Comparison of ENCODE assay signal across 10 mouse cellular contexts in genomic region chr19:47276730-47277129, GRCm38 (mm10).
DNase-seq lines count a peak whose midpoint lies in the region; ATAC-seq lines count a peak whose summit lies in the region.
"Had no signal": no experiment of that assay in that cellular context is flagged by ENCODE, and none has a peak within 500 bp of the region (broad histone marks: within the 10 kb centered on the region; RNA-seq: fewer than 3 reads in every experiment).

No protein-coding gene starts in this region.

- H3K9ac ChIP-seq in heart, embryonic 13.5 days: no peak overlapping the region
- H3K9ac ChIP-seq in hindbrain, embryonic 11.5 days (ENCODE audit: low read depth, low read length): no peak overlapping the region

- peak overlapping the region; percentile 37 for H3K27ac ChIP-seq in heart, embryonic 13.5 days (replicated peaks)
- H3K27ac ChIP-seq in hindbrain, embryonic 11.5 days (ENCODE audit: low read depth, low read length): no peak overlapping the region

- peaks cover 92% of the 10 kb centered on the region for H3K36me3 ChIP-seq in heart, embryonic 13.5 days
- H3K36me3 ChIP-seq in hindbrain, embryonic 11.5 days (ENCODE audit: control insufficient read depth, insufficient read depth, low read length): no peaks in the 10 kb centered on the region

- no peak overlapping the region for H3K4me2 ChIP-seq in heart, embryonic 13.5 days
- H3K4me2 ChIP-seq in hindbrain, embryonic 11.5 days (replicated peaks; ENCODE audit: low read depth, low read length): no peak overlapping the region

- WGBS in heart, embryonic 13.5 days: 66% methylated on average over 6 of the region's 6 CpGs
- 91% methylated on average over 6 of the region's 6 CpGs for WGBS in hindbrain, embryonic 11.5 days

- peak; percentile 74 for DNase-seq in layer of hippocampus, adult 11-12 months (ENCODE audit: low spot score)
- no peak for DNase-seq in layer of hippocampus, adult 9-10 months (ENCODE audit: low spot score)
- DNase-seq in layer of hippocampus, postnatal 14 days (ENCODE audit: low spot score in 2 of 2): peak; percentile 61 to 62
- DNase-seq in right cerebral cortex, postnatal 25 days: peak; percentile 67
- no peak for DNase-seq in embryo, embryonic 9.5 days (ENCODE audit: extremely low spot score)
- no peak for DNase-seq in thymus, postnatal 0 days (ENCODE audit: low spot score)
- no peak for DNase-seq in hindbrain, embryonic 11.5 days (ENCODE audit: low spot score)

- H3K4me1 ChIP-seq in heart, embryonic 13.5 days: peaks cover 31% of the 10 kb centered on the region
- no peaks in the 10 kb centered on the region for H3K4me1 ChIP-seq in hindbrain, embryonic 11.5 days (replicated peaks; ENCODE audit: control insufficient read depth, insufficient read depth, low read length)
- H3K4me1 ChIP-seq: megakaryocyte, embryonic 14.5 days had no signal

- H3K27me3 ChIP-seq in heart, embryonic 13.5 days (replicated peaks): no peaks in the 10 kb centered on the region
- no peaks in the 10 kb centered on the region for H3K27me3 ChIP-seq in hindbrain, embryonic 11.5 days (ENCODE audit: control insufficient read depth, insufficient read depth, low read length)

- H3K4me3 ChIP-seq in heart, embryonic 13.5 days: no peak overlapping the region
- H3K4me3 ChIP-seq in hindbrain, embryonic 11.5 days (ENCODE audit: low read depth, low read length): no peak overlapping the region
- H3K4me3 ChIP-seq: erythroblast, embryonic 14.5 days; megakaryocyte, embryonic 14.5 days had no signal

- ATAC-seq in heart, embryonic 13.5 days (ENCODE audit: extremely low read depth, insufficient number of reproducible peaks, low FRiP score, low TSS enrichment): no peak
- no peak for ATAC-seq in hindbrain, embryonic 11.5 days (ENCODE audit: low FRiP score)

- H3K9me3 ChIP-seq in heart, embryonic 13.5 days: no peaks in the 10 kb centered on the region
- H3K9me3 ChIP-seq in hindbrain, embryonic 11.5 days (ENCODE audit: control insufficient read depth, low read length): no peaks in the 10 kb centered on the region
- H3K9me3 ChIP-seq: megakaryocyte, embryonic 14.5 days had no signal

Comparison
In these comparisons a context has a peak if more than half of its experiments do, and no peak if none do; other contexts are left out.
1. DNase-seq: peak in layer of hippocampus, adult 11-12 months (single experiment), layer of hippocampus, postnatal 14 days (2 of 2) and right cerebral cortex, postnatal 25 days (single experiment); none in layer of hippocampus, adult 9-10 months (single experiment), embryo, embryonic 9.5 days (single experiment), thymus, postnatal 0 days (single experiment) and hindbrain, embryonic 11.5 days (single experiment).